Mouse (Mus musculus) left cerebral cortex, postnatal 10 days (tissue): ENCODE data around the gene Dapk3. TPM values are rescaled to one million over a fixed set of nuclear protein-coding genes. Genes with fewer than 3 reads are reported as not detected.
A peak's percentile ranks its signal among the peaks of the same experiment; 100 is the strongest.
"Not testable (repeated sequence)": the region's sequence is repeated elsewhere in the genome, so short reads cannot be mapped to it uniquely, and the experiment has no call there.

Experiments
- DNase-seq, 2 experiments: peaks; one replicate each; pipeline ENCODE4 v3.0.0; 2021 to 2022; ENCODE audit warnings: low spot score in 2 of 2, mixed read lengths in 1 of 2; ENCODE audit errors: extremely low spot score in 1 of 2
- intact Hi-C: fragments of 180-260 bp; cut with DNase I; formaldehyde crosslinking; loops from one replicate; pipeline ENCODE4 v1.15.1; 2025
- total RNA-seq, 2 experiments: library from RNA; stranded (reverse); gene quantifications; 2 replicates each; pipeline ENCODE4 v1.2.3; 2021

Gene Dapk3
- total RNA-seq, 2 experiments from 2014 or later = 64.1 to 72.7 TPM

DNA sequence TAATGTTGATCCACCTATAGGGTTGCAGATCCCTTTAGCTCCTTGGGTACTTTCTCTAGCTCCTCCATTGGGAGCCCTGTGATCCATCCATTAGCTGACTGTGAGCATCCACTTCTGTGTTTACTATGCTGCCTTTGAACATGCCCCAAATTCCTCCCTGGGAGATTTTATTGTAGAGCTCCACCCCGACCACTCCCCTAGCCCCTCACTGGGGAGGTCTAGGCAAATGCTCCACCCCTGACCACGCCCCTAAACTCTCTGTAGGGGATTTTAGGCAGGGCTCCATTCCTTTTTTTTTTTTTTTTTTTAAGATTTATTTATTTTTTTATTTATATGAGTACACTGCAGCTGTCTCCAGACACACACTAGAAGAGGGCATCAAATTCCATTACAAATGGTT lies 40.9 kb downstream of the Dapk3 start:
- DNase-seq, intact Hi-C loops: not testable (repeated sequence)

DNA sequence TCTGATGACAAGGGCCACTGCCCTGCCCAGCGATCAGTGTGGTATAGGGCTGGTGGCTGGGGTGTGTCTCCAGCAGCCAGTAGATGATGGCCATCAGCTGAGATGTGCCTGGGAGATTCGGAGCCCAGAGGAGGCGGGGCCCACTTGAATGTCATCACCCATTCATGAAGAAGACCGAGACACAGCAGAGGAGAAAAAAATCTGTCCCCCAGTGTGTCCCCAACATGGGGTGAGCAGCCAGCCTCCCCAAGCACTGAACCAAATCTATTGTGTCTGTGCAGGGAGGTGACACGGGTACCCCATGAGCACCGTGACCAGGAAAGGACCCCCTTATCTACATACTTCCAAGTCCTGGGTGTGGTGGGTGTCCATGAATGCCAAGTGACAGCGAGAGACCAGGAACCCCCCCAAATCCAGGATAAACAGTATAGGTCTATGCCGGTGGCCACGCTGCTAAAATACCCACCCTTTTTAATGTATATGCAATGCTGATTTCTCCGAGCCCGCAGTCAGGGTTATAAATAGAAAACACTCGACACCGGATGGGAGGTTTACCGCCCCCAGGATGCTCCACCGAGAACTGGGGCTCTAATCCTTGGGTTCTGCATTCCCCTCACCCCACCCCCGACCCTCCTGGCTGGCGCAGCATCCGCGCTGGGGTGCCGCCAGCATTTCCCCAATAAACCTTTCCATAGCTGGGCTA lies 47.1 kb downstream of the Dapk3 start:
- intact Hi-C loops = no loop called here
- peak in 1 of 2 experiments; percentile 57 for DNase-seq

DNA sequence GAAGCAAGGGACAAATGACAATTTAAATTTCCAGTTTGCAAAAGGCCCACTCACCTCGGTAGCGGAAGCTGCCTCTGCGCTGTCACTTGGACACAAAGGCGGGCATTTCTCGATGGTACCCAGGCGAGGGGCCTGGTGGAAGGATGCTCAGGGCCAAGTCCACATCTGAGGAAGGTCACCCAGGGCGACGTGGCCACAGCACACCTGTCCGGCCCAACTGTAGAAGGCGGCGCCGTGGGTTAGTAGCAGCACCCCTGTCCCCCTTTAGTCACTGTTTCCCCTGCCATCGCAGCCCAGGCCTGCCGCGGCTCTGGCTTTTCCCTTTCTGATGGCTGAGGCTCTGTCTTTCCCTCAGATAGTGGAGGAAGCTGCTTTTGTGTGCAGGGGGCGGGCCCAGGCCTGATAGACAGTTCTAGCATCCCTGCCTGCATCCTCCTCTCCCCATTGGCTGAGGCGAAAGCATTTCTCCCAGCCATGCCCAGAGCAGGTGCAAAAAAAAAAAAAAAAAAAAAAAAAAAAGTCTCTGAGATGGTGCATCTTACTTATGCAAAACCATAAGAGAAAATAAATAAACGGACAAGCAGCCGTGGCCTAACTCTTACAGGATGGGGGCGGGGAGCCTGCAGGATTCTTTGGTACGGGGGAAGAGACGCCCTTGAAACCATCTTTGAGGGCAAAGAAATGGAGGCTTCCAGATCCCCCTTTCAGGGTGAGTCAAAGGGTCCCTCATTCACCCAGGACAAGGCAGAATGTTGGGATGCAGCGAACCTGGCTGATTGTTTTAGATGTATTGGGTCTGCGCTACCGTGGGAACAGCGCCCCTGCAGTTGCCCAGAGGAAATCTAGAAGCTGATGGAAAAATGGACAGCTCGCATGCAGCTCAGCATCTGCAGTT lies 47.9 kb downstream of the Dapk3 start, which contains the start of gene Atcay:
Atcay (minus strand) TSS at position 396 of the 895 bp plus-strand sequence.
- peak; percentile 82 to 84 for DNase-seq
- intact Hi-C loops = no loop called here

DNA sequence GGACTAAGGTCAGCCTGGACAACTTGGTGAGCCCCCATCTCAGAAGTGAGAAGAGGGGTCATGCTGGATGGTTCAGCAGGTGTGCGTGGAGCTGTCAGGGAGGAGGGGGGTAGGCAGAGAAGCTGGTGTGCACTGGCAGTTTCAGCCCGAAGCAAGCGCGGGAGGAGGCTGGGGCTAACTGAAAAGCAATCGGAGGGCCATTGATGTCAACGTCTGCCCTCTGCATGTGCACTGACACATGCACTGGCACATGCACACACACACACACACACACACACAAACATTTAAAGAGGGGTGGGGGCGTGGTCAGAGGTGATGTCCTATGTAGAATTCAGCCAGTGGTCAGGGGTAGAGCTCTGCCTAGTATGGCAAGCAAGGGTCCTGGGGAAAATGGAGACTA lies 48.6 kb downstream of the Dapk3 start:
- intact Hi-C loops = no loop called here
- no peak for DNase-seq

DNA sequence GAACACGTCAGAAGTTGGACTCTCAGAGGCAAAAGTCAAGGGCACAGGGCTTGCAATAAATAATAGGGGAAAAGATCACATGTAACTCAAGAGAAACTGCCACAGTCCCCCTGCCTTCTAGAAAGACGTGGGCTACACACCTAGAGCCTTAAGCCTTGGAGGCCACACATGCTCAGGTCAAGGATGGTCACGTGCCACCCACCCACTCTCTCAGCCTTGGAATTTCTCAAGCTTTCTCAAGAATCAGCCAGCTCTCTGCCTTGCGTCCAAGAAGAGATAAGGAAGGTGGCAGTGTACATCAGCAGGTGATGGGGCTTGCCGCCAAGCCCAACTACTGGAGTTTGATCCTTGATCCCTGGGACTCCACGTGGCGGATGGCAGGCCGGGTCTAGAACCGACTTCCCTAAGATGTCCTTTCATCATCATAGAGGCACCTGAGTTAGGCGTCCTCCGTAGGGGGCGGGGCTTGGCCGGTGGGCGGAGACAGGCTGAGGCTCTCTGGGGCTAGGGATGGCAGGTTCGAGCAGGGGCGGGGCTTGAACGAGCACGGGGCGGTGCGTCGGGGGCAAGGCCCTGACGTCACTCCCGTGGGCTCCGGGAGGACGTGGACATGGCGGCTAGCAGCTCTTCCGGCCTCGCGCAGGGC lies 49.9 kb downstream of the Dapk3 start, which contains the start of gene Zfr2:
Zfr2 (plus strand) TSS at position 576 of the 646 bp plus-strand sequence.
- intact Hi-C loops = no loop called here
- DNase-seq = peak; percentile 92 to 95

DNA sequence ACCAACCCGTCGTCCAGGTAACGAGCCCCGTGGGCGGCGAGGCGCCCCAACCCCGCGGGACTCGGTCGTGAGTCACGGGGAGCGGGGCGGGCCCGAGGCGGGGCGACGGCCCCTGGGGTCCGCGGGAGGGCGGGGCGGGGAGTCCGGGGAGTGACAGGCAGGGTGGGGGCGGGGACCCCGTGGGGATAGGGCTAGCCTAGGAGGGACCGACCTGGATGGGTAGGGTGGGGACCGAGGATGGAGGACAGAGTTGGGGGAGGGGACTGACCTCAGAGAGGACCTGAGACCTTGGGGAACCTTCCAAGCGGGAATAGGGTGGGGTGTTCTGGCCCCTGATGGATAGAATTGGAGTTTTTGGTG lies 50.4 kb downstream of the Dapk3 start:
- intact Hi-C loops = no loop called here
- no peak for DNase-seq

DNA sequence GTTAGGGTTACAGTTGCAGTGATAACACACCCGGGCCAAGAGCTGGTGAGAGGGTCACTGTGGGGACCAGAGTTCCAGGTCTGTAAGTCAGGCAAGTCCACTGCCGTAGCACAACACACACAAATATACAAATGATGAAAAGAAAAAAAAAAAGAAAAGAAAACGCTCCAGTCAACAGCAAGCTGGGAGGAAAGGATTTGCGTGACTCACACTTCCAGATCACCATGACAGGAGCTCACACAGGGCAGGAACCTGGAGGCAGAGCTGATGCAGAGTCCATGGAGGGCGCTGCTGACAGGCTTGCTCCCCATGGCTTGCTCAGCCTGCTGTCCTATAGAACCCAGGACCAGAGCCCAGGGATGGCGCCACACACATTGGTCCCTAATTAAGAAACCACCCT lies 51.4 kb downstream of the Dapk3 start:
- DNase-seq = no peak
- intact Hi-C loops = no loop called here

DNA sequence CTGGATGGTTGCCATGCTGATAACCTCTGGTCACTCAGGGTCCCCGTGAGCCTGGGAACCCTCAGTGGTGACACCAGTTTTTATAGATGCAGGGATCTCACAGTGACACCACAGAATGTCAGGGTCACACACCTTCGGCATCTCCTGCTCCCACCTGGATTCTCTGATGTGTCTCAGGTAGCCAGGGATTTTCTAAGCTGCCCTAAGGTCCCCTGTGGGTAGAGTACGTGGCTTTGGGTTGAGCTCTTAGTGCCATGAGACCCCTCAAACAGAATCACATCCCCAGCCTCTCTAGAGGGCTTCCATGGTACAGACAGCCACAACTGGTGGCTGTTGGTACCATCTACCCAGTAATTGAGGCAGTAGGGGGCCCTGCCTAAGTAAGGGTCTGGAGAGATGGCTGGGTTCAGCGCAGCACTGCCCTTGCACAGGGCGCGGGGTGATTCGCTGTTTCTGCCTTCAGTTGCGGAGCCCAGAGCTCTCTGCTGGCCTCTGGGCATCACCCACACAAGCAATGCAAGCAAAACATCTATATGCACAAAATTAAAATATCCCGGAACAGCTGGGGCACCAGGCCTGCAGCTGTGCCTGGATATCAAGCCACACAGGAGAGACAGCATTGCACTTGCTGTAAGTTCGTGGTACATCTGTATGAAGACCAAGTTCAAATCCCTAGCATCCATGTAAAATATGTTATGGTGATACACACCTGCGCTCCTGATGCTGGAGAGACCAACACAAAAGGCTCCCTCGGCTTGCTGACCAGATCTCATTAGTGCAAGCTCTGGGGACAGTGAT lies 53.9 kb downstream of the Dapk3 start:
- intact Hi-C loops = no loop called here

DNA sequence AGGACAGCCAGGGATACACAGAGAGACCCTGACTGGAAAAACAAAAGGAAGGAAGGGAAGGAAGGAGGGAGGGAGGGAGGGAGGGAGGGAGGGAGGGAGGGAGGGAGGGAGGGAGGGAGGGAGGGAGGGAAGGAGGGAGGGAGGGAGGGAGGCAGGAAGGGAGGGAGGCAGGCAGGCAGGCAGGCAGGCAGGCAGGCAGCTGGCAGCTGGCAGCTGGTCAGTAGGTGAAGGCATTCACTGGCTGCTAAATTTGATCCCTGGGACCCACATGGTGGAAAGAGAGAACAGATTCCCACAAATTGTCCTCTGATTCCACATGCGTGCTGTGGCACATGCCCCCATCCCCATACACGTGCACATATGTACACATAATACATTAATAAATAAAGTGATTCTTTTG lies 55.8 kb downstream of the Dapk3 start:
- intact Hi-C loops = no loop called here

More for the DNA sequence above, 53.9 kb downstream of the Dapk3 start:
- DNase-seq = peak in 1 of 2 experiments; percentile 22

DNA sequence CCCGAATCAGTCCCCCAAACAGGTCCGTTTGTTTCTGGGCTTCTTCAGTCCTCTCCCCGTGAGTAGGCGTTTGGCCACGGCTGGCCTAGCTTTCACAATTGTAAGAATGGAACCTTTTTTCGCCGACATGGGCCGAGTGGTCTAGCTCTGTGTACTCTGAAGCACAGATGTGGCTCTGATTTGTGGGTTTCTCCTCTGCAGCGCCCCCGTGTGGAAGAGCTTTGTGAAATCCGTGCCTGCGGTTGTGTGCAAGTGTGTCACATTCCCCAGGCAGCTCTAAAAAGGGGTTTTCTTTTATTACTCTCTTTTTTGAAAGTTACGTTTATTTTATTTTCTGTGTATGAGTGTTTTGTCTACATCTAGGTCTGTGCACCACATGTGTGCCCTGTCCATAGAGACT lies 58.1 kb downstream of the Dapk3 start:
- intact Hi-C loops = no loop called here
- DNase-seq = peak in 1 of 2 experiments; percentile 72

More for the DNA sequence above, 55.8 kb downstream of the Dapk3 start:
- no peak for DNase-seq

DNA sequence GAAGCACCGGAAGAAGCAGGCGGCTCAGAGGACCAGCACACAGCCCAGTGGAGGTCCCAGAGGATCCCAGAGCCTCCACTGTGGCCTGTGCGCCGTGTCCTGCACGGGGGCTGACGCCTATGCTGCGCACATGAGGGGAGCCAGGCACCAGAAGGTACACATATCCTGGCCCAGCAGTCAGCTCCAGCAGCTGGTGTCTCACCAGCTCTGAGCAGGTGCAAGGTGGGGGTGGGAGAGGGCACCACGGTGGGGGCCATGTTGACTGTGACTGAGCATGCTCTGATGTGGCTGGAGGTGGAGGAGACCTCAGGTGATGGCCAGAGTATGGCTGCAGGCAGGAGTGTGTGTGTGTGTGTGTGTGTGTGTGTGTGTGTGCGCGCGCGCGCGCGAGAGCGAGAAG lies 59.2 kb downstream of the Dapk3 start:
- peak in 1 of 2 experiments; percentile 25 for DNase-seq

More for the DNA sequence above, 59.2 kb downstream of the Dapk3 start:
- intact Hi-C loops = no loop called here

Other genes with a start within 250 kb of the Dapk3 start
- 100 to 1,000 TPM; 127 to 166 TPM for gene Gng7, start 168.1 kb upstream of the Dapk3 start, total RNA-seq
- gene Diras1, start 157.3 kb upstream of the Dapk3 start, total RNA-seq = 100 to 1,000 TPM; 105 to 120 TPM
- 10 to 100 TPM; 65.2 to 67.8 TPM for gene Slc39a3, start 145.6 kb upstream of the Dapk3 start, total RNA-seq
- 100 to 1,000 TPM; 187 to 196 TPM for gene Sgta, start 122.8 kb upstream of the Dapk3 start, total RNA-seq
- 10 to 100 TPM; 53.8 to 54.9 TPM for gene Thop1, start 113.0 kb upstream of the Dapk3 start, total RNA-seq
- under 1 TPM; 0.28 to 0.30 TPM for gene Creb3l3, start 84.1 kb upstream of the Dapk3 start, total RNA-seq
- 100 to 1,000 TPM; 127 to 130 TPM for gene Map2k2, start 77.1 kb upstream of the Dapk3 start, total RNA-seq
- 10 to 100 TPM; 38.7 to 42.6 TPM for gene Zbtb7a, start 47.8 kb upstream of the Dapk3 start, total RNA-seq
- 10 to 100 TPM; 24.3 to 25.8 TPM for gene Pias4, start 15.1 kb upstream of the Dapk3 start, total RNA-seq
- 1,000 to 10,000 TPM; 1,077 to 1,083 TPM for gene Eef2, start 6.4 kb upstream of the Dapk3 start, total RNA-seq
- not detected for gene 4930442H23Rik, start 844 bp downstream of the Dapk3 start, total RNA-seq
- gene Nmrk2, start 19.0 kb downstream of the Dapk3 start, total RNA-seq = not detected
- gene Atcay, start 47.8 kb downstream of the Dapk3 start, total RNA-seq = 100 to 1,000 TPM; 209 to 222 TPM
- gene Zfr2, start 50.1 kb downstream of the Dapk3 start, total RNA-seq = 10 to 100 TPM; 62.2 to 63.5 TPM
- gene Matk, start 69.9 kb downstream of the Dapk3 start, total RNA-seq = 100 to 1,000 TPM; 223 to 225 TPM
- gene Mrpl54, start 83.9 kb downstream of the Dapk3 start, total RNA-seq = 10 to 100 TPM; 47.8 to 52.7 TPM
- gene Apba3, start 84.0 kb downstream of the Dapk3 start, total RNA-seq = 10 to 100 TPM; 23.7 to 32.6 TPM
- gene Tjp3, start 108.6 kb downstream of the Dapk3 start, total RNA-seq = under 1 TPM; 0.39 to 0.49 TPM
- 100 to 1,000 TPM; 336 to 340 TPM for gene Pip5k1c, start 110.0 kb downstream of the Dapk3 start, total RNA-seq
- 10 to 100 TPM; 26.4 to 26.7 TPM for gene Cactin, start 138.1 kb downstream of the Dapk3 start, total RNA-seq
- gene Tbxa2r, start 145.7 kb downstream of the Dapk3 start, total RNA-seq = 1 to 10 TPM; 1.1 to 2.1 TPM
- under 1 TPM; 0.39 to 0.49 TPM for gene Gipc3, start 160.3 kb downstream of the Dapk3 start, total RNA-seq
- gene Hmg20b, start 167.5 kb downstream of the Dapk3 start, total RNA-seq = 10 to 100 TPM; 18.3 to 20.3 TPM
- gene Mfsd12, start 174.5 kb downstream of the Dapk3 start, total RNA-seq = 10 to 100 TPM; 32.8 to 35.9 TPM
- 1 to 10 TPM; 1.2 to 1.7 TPM for gene 4930404N11Rik, start 182.8 kb downstream of the Dapk3 start, total RNA-seq
- 10 to 100 TPM; 85.7 to 94.7 TPM for gene Fzr1, start 195.5 kb downstream of the Dapk3 start, total RNA-seq
- gene Dohh, start 201.4 kb downstream of the Dapk3 start, total RNA-seq = 10 to 100 TPM; 79.3 to 83.5 TPM
- 1 to 10 TPM; 3.4 to 5.0 TPM for gene Gm48551, start 201.5 kb downstream of the Dapk3 start, total RNA-seq
- gene Gm48552, start 206.0 kb downstream of the Dapk3 start, total RNA-seq = 1 to 10 TPM; 2.5 to 3.5 TPM
- 1 to 10 TPM; 2.0 to 2.2 TPM for gene Smim24, start 210.0 kb downstream of the Dapk3 start, total RNA-seq